Mouse (Mus musculus): ENCODE data around the gene 1700014D04Rik. TPM values are rescaled to one million over a fixed set of nuclear protein-coding genes. Genes with fewer than 3 reads are reported as not detected.
"Not testable (repeated sequence)": the region's sequence is repeated elsewhere in the genome, so short reads cannot be mapped to it uniquely, and the experiment has no call there.

1700014D04Rik gene
- polyA plus RNA-seq, 1 experiment from 2014 or later, result not detected

DNA sequence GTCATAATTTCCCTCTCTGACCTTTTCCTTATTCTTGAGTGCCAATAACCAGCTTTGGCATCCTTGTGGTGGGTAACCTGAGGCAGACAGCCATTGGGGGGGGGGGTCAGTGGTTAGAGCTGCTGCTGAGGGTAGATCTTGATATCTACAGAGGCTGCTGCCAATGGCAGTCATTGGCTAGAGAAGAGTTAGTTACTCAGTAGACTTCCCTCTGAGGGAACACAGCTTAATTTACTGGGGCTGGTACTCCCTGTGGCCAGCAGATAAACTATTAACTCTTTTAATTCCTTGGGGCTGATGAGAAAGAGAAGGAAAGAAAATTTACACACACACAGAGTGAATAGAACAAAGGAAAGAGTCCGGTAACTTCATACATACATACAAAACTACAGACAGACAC is 27.1 kb downstream of the 1700014D04Rik start:
- H3K4me1 ChIP-seq (ENCODE audit: control insufficient read depth in 2 of 2, insufficient read depth in 2 of 2, low read length in 2 of 2), result no peaks in the 10 kb centered on the region
- H3K27ac ChIP-seq (replicated peaks in 1 of 2; ENCODE audit: control insufficient read depth in 1 of 2, insufficient read depth in 1 of 2, low read depth in 2 of 2, low read length in 2 of 2), result no peak overlapping the region; a peak in 1 of 4 replicates
- no peaks in the 10 kb centered on the region for H3K27me3 ChIP-seq (ENCODE audit: control insufficient read depth, insufficient read depth, low read length)
- no peak overlapping the region for H3K9ac ChIP-seq (ENCODE audit: low read length)
- H3K9me3 ChIP-seq (ENCODE audit: control insufficient read depth, low read length), result no peaks in the 10 kb centered on the region
- H3K36me3 ChIP-seq (ENCODE audit: control insufficient read depth, insufficient read depth, low read length), result no peaks in the 10 kb centered on the region
- H3K4me3 ChIP-seq (ENCODE audit: control insufficient read depth in 1 of 2, insufficient read depth in 1 of 2, low read depth in 1 of 2, low read length in 2 of 2), result no peak overlapping the region
- no peak overlapping the region for H3K4me2 ChIP-seq (ENCODE audit: low read length)
- 71% methylated on average over 1 of the region's 1 CpGs for WGBS
- no peak for ATAC-seq (ENCODE audit: insufficient number of reproducible peaks, insufficient read depth, low FRiP score, low read depth)

DNA sequence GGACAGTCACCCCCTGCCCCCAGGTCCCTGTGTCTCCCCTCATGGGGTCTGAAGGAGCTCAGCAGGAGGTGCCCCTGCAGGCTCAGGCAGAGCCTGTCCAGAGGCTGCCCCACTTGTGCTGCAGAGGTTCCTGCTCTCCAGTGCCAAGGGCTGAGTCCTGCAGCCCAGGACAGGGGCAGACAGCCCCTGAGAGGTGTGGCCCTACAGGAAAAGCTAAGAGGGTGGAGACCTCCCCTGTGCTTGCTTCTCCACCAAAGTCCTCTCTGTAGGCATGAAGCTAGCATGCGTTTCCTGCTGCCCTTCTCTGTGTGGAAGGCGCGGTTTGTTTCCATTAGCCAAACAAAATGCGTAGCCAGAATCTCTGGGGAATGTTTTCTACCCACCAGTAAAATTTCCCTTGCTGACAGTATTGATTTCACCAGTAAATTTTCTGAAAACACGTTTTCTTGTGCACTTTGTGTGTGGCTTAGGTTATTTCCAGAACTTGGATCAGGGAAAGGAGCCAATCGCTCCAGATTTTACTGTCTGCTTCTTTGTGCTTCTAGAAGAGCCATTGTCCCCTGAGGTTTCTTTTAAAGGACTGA is 27.6 kb downstream of the 1700014D04Rik start:
- not testable (repeated sequence) for H3K4me1 ChIP-seq (ENCODE audit: control insufficient read depth in 2 of 2, insufficient read depth in 2 of 2, low read length in 2 of 2); H3K9ac ChIP-seq (ENCODE audit: low read length); H3K4me3 ChIP-seq (ENCODE audit: control insufficient read depth in 1 of 2, insufficient read depth in 1 of 2, low read depth in 1 of 2, low read length in 2 of 2); H3K4me2 ChIP-seq (ENCODE audit: low read length); H3K9me3 ChIP-seq (ENCODE audit: control insufficient read depth, low read length); H3K36me3 ChIP-seq (ENCODE audit: control insufficient read depth, insufficient read depth, low read length); H3K27me3 ChIP-seq (ENCODE audit: control insufficient read depth, insufficient read depth, low read length); H3K27ac ChIP-seq (replicated peaks in 1 of 2; ENCODE audit: control insufficient read depth in 1 of 2, insufficient read depth in 1 of 2, low read depth in 2 of 2, low read length in 2 of 2)
- WGBS, result 31% methylated on average over 6 of the region's 6 CpGs
- 0 out of 2 replicates have a peak, but pooled peaks have one; percentile 46 for ATAC-seq (ENCODE audit: insufficient number of reproducible peaks, insufficient read depth, low FRiP score, low read depth)

DNA sequence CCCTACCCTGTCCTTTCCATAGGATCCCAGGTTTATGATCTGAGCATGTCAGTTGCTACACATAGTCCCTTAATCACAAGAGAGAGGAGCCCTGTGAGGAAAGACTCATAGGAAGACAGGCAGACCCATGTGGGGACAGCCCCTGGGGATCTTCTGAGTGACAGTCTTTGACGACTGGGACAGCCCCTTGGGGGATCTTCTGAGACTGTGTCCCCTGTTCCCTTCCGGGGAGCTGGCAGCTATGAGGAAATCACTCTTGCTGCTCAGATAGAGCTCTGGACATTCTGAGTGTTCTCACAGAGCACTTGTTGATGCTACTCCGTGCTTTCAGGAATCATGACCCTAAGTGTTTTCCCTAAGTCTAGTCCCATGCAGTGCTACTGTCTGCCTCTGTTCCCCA is 32.8 kb downstream of the 1700014D04Rik start:
- Histone ChIP-seq H3K36me3 (ENCODE audit: control insufficient read depth, insufficient read depth, low read length) (no peaks in the 10 kb centered on the region), H3K9ac (ENCODE audit: low read length) (no peak overlapping the region), H3K27ac (replicated peaks in 1 of 2; ENCODE audit: control insufficient read depth in 1 of 2, insufficient read depth in 1 of 2, low read depth in 2 of 2, low read length in 2 of 2) (no peak overlapping the region), H3K4me1 (ENCODE audit: control insufficient read depth in 2 of 2, insufficient read depth in 2 of 2, low read length in 2 of 2) (no peaks in the 10 kb centered on the region; a peak in 1 of 4 replicates), H3K4me2 (ENCODE audit: low read length) (no peak overlapping the region), H3K9me3 (ENCODE audit: control insufficient read depth, low read length) (no peaks in the 10 kb centered on the region), H3K27me3 (ENCODE audit: control insufficient read depth, insufficient read depth, low read length) (no peaks in the 10 kb centered on the region), H3K4me3 (ENCODE audit: control insufficient read depth in 1 of 2, insufficient read depth in 1 of 2, low read depth in 1 of 2, low read length in 2 of 2) (no peak overlapping the region)
- 31% methylated on average over 3 of the region's 3 CpGs for WGBS
- ATAC-seq (ENCODE audit: insufficient number of reproducible peaks, insufficient read depth, low FRiP score, low read depth), result no peak

DNA sequence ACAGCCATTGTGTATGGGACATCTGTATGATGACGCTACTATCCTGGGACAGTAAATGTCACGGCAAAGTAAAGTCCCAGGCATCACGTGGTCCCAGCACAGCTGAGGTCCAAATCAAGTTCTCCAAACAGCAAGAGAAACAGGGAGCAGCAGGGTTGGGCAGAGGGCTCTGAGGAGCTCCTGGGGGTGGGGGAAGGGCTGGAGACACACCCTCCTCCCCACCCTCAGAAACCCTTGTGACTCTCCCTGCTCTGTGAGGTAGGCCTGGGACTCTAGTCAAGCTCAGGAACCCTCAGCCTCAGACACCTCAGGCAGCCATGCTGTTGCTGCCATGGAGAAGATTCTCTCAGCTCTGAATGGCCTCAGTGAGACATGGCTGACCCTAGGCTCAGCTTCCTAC is 34.6 kb downstream of the 1700014D04Rik start, which contains the start of gene Spata31d1b:
Spata31d1b (plus strand) TSS at position 301 of the 400 bp plus-strand sequence.
- not testable (repeated sequence) for H3K4me3 ChIP-seq (ENCODE audit: control insufficient read depth in 1 of 2, insufficient read depth in 1 of 2, low read depth in 1 of 2, low read length in 2 of 2); H3K36me3 ChIP-seq (ENCODE audit: control insufficient read depth, insufficient read depth, low read length); H3K27me3 ChIP-seq (ENCODE audit: control insufficient read depth, insufficient read depth, low read length); H3K4me2 ChIP-seq (ENCODE audit: low read length); H3K4me1 ChIP-seq (ENCODE audit: control insufficient read depth in 2 of 2, insufficient read depth in 2 of 2, low read length in 2 of 2); H3K27ac ChIP-seq (replicated peaks in 1 of 2; ENCODE audit: control insufficient read depth in 1 of 2, insufficient read depth in 1 of 2, low read depth in 2 of 2, low read length in 2 of 2); H3K9me3 ChIP-seq (ENCODE audit: control insufficient read depth, low read length); H3K9ac ChIP-seq (ENCODE audit: low read length); ATAC-seq (ENCODE audit: insufficient number of reproducible peaks, insufficient read depth, low FRiP score, low read depth)
- WGBS, result 64% methylated on average over 3 of the region's 3 CpGs

DNA sequence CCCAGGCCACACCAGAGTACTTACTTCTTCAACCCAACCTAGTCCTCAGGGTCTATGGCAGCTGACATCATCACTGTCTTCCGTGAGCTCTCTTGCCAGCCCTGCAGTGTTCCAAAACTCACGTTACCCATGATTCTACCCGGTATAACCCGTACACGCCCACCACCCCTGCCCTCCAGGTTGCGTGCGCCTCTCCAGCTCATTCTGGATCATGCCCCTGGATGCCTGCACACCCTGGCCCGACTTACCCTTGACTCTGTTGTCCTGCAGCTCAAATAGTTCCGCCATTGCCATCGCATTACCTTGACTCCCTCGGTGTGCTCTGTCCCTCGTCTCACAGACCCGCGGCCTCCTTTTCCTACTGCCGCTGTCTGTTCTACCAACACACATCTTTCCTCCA is 36.3 kb downstream of the 1700014D04Rik start, which contains the start of gene Spata31d1a:
Spata31d1a (minus strand) TSS at position 101 of the 400 bp plus-strand sequence.
- ATAC-seq (ENCODE audit: insufficient number of reproducible peaks, insufficient read depth, low FRiP score, low read depth), result no peak
- H3K4me3 ChIP-seq (ENCODE audit: control insufficient read depth in 1 of 2, insufficient read depth in 1 of 2, low read depth in 1 of 2, low read length in 2 of 2), result no peak within 1 kb of the TSS
- H3K27me3 ChIP-seq (ENCODE audit: control insufficient read depth, insufficient read depth, low read length), result no peaks in the 10 kb centered on the region
- no peak within 1 kb of the TSS for H3K9ac ChIP-seq (ENCODE audit: low read length)
- no peaks in the 10 kb centered on the region for H3K9me3 ChIP-seq (ENCODE audit: control insufficient read depth, low read length)
- 87% methylated on average over 15 of the region's 15 CpGs for WGBS
- H3K36me3 ChIP-seq (ENCODE audit: control insufficient read depth, insufficient read depth, low read length), result no peaks in the 10 kb centered on the region
- H3K4me2 ChIP-seq (ENCODE audit: low read length), result no peak within 1 kb of the TSS
- H3K27ac ChIP-seq (replicated peaks in 1 of 2; ENCODE audit: control insufficient read depth in 1 of 2, insufficient read depth in 1 of 2, low read depth in 2 of 2, low read length in 2 of 2), result no peak within 1 kb of the TSS
- no peaks in the 10 kb centered on the region; a peak in 1 of 4 replicates for H3K4me1 ChIP-seq (ENCODE audit: control insufficient read depth in 2 of 2, insufficient read depth in 2 of 2, low read length in 2 of 2)

DNA sequence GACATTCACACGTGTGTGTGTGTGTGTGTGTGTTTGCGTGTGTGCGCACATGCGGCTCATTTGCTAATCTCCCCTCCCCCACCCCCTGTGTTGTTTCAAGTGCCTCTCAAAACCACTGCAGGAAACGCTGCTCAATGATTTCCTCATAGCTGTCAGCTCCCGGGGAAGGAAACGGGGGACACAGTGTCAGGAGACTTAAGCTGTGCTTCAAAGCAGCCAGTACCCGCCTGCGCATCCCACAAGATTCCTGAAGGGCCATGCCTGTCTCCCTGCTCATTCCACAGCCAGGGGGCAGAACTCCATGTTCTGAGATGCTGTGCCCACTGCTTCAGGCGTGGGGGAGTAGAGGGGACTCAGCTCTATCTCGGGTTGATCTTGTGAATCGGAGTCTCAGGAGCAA is 42.0 kb downstream of the 1700014D04Rik start:
- no peak for ATAC-seq (ENCODE audit: insufficient number of reproducible peaks, insufficient read depth, low FRiP score, low read depth)
- WGBS, result 29% methylated on average over 12 of the region's 12 CpGs
- no peak overlapping the region for H3K4me2 ChIP-seq (ENCODE audit: low read length)

DNA sequence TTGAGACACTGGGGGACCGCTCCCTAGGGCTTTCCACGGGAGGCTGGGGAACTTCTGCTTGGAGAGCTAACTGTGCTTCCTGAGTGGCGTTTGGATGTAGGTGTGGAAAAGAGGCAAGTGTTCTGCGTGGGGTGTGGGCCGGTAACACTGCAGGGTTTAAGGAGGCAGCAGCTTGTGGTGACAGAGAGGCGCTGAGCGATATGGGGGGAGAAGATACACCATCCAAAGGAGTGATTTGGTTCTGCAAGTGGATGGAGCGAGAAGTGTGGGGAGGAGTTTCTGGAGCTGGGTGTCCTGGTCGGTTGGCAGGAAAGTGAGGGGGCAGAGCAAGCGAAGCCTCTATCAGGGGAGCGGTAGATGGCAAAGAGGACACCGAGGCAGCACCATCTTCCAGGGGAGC is 43.0 kb downstream of the 1700014D04Rik start:
- Histone ChIP-seq H3K4me1 (ENCODE audit: control insufficient read depth in 2 of 2, insufficient read depth in 2 of 2, low read length in 2 of 2) (peaks cover 9% of the 10 kb centered on the region in 2 experiments), H3K4me2 (ENCODE audit: low read length) (no peak overlapping the region), H3K27ac (replicated peaks in 1 of 2; ENCODE audit: control insufficient read depth in 1 of 2, insufficient read depth in 1 of 2, low read depth in 2 of 2, low read length in 2 of 2) (no peak overlapping the region), H3K4me3 (ENCODE audit: control insufficient read depth in 1 of 2, insufficient read depth in 1 of 2, low read depth in 1 of 2, low read length in 2 of 2) (no peak overlapping the region), H3K9ac (ENCODE audit: low read length) (no peak overlapping the region), H3K27me3 (ENCODE audit: control insufficient read depth, insufficient read depth, low read length) (no peaks in the 10 kb centered on the region), H3K9me3 (ENCODE audit: control insufficient read depth, low read length) (no peaks in the 10 kb centered on the region), H3K36me3 (ENCODE audit: control insufficient read depth, insufficient read depth, low read length) (no peaks in the 10 kb centered on the region)
- ATAC-seq (ENCODE audit: insufficient number of reproducible peaks, insufficient read depth, low FRiP score, low read depth), result no peak
- 77% methylated on average over 12 of the region's 12 CpGs for WGBS

More for the DNA sequence above, 42.0 kb downstream of the 1700014D04Rik start:
- Histone ChIP-seq H3K27ac (replicated peaks in 1 of 2; ENCODE audit: control insufficient read depth in 1 of 2, insufficient read depth in 1 of 2, low read depth in 2 of 2, low read length in 2 of 2) (no peak overlapping the region), H3K9ac (ENCODE audit: low read length) (no peak overlapping the region), H3K36me3 (ENCODE audit: control insufficient read depth, insufficient read depth, low read length) (no peaks in the 10 kb centered on the region), H3K27me3 (ENCODE audit: control insufficient read depth, insufficient read depth, low read length) (no peaks in the 10 kb centered on the region), H3K9me3 (ENCODE audit: control insufficient read depth, low read length) (no peaks in the 10 kb centered on the region), H3K4me3 (ENCODE audit: control insufficient read depth in 1 of 2, insufficient read depth in 1 of 2, low read depth in 1 of 2, low read length in 2 of 2) (no peak overlapping the region), H3K4me1 (ENCODE audit: control insufficient read depth in 2 of 2, insufficient read depth in 2 of 2, low read length in 2 of 2) (peaks cover 9% of the 10 kb centered on the region in 2 experiments)

DNA sequence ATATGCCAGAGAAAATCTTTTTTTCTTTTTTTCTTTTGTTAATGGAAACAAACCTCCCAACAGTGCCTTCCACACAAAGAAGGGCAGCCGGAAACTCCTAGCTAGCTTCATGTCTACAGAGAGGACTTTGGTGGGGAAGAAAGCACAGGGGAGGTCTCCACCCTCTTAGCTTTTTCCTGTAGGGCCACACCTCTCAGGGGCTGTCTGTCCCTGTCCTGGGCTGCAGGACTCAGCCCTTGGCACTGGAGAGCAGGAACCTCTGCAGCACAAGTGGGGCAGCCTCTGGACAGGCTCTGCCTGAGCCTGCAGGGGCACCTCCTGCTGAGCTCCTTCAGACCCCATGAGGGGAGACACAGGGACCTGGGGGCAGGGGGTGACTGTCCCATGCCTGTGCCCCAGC is 46.4 kb downstream of the 1700014D04Rik start:
- H3K36me3 ChIP-seq (ENCODE audit: control insufficient read depth, insufficient read depth, low read length); H3K9ac ChIP-seq (ENCODE audit: low read length); H3K4me1 ChIP-seq (ENCODE audit: control insufficient read depth in 2 of 2, insufficient read depth in 2 of 2, low read length in 2 of 2); H3K4me2 ChIP-seq (ENCODE audit: low read length); ATAC-seq (ENCODE audit: insufficient number of reproducible peaks, insufficient read depth, low FRiP score, low read depth); H3K27ac ChIP-seq (replicated peaks in 1 of 2; ENCODE audit: control insufficient read depth in 1 of 2, insufficient read depth in 1 of 2, low read depth in 2 of 2, low read length in 2 of 2); H3K4me3 ChIP-seq (ENCODE audit: control insufficient read depth in 1 of 2, insufficient read depth in 1 of 2, low read depth in 1 of 2, low read length in 2 of 2); H3K9me3 ChIP-seq (ENCODE audit: control insufficient read depth, low read length); H3K27me3 ChIP-seq (ENCODE audit: control insufficient read depth, insufficient read depth, low read length): not testable (repeated sequence)
- 67% methylated on average over 1 of the region's 1 CpGs for WGBS
